Mouse (Mus musculus) kidney, adult 18-20 months (tissue): Measurements from ENCODE around the gene Gh.

ENCODE experiments used
- DNase-seq: peaks from one replicate; pipeline ENCODE4 v3.0.0; 2021

Gh gene

DNA sequence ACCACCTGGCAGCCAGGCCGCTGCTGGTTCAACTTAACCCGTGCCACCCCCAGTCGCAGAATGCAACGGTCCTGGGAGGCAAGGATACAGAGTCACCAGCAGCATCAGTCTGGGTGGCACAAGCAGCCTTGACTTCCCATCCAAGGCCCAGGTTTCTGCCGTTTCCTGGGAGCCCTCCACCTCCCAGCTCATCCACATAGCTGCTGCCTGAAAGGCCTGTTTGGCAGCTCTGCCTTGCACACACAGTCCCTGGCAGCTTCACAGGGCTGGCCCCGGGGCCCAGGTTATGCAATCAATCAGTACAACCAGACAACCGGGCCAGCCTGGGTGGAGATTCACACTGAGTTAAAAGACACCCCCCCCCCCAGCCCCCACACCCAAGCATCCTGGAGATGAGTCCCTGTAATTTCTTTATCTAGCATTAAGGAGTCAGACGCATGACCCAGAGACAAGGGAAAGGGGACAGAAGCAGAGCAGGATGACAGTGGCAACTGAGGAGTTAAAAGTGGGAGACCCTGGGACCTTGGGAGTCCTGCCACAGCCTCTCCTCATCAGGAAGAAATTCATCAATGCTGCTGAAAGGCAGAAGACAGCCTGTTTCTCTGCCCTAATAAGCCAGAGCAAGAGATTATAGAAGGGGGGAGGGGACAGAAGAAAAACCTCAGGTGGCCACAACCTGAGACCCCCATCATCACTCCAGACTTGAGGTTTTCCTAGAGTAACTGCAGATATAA, 33.2 kb downstream of the Gh start:
- DNase-seq = peak; percentile 70

DNA sequence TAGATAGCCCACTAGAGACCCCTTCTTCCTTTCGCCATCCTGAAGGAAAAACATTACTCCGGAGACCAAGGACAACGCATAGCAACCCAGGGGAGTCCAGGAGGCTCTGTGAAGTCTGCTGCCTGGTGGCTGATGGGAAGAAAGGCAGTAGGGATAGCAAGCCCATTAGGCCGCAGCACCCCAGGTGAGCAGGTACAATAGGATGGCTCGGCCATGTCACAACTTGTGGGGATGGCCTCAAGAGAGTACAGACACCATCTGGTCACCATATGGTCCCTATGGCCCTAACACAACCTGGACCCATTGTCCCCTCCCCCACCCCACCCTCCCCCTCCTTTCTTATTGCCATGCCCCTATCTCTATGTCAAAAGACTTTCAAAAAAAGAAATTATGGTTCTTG, 33.8 kb downstream of the Gh start:
- DNase-seq = no peak

DNA sequence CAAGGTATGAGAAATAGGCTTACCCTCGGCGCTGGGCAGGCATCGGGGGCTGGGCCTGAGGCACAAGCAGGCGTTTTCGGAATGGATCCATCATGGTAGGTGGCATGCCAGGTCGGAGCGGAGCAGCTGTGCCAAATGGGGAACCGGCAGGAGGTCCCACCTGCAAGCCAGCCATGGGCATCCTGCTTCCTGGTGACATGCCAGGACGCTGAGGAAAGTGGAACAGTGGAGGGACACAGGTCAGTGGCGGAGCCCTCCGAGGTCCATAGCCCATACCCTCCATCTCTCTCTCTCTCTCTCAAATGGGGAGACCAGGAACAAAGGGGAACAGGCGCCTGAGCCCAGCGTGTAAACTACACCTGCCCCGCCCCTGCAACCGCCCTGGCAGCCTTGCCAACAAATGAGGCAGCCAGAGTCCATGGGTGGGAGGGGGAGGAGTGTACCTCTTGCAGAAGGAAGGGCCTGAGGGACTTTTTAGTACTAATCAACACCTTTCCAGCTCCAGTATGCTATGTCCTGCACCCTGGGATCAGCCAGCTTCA, 34.3 kb downstream of the Gh start:
- peak; percentile 67 for DNase-seq

DNA sequence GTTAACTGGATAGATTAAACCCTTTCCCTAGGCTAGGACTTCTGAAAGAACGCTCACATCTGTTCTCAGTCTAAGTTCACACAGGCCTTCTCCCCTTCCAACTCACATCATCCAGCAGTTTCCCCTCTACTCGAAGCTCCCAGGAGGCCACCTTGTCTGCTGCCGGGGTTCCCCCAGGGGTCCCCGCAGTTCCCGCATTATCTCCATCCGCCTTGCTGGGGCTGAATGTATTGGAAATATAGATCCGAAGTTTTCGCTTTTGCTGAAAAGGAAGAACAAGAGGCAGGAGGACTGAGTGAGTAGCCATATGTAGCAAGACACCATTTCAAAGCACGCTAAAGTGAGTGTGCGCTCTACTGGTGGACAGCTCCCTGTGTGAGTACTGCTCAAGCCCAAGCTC, 35.2 kb downstream of the Gh start:
- DNase-seq = no peak

DNA sequence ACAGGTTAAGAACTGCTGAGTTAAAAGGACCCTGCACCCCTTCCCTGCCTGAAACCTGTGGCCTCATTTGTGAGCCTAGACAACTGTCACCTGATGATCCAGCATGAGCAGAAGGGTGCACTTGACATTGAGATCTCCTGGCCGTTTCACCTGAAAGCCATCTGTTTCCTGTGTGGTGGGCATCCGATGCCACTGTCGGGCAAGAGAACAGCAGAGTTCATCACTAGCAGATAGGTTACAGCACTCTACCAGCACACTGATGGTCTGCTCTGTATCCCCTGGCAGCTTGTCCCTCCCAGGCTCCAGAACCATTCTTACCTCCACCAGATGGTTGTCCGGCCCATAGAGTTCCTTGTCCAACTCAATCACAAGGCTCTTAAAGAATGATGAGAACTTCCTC, 36.1 kb downstream of the Gh start:
- DNase-seq = no peak

DNA sequence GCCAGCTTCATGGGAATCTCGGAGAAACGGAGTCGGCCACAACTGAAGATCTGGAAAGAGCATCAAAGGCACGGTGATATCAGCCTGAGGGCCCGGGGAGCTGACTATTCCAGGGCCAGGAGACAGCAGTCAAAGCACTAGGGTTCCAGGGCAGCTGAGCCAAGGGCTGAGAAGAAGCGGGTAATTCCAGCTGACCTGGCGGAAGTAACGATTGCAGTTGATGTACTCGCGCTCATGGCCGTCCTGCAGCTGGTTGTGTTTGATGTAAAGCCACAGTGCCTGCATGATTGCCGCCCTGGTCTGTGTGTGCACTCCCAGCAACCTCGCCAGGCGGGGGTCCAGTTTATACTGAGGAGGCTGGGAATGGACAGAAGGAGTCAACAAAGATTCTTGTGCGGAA, 36.7 kb downstream of the Gh start:
- no peak for DNase-seq

DNA sequence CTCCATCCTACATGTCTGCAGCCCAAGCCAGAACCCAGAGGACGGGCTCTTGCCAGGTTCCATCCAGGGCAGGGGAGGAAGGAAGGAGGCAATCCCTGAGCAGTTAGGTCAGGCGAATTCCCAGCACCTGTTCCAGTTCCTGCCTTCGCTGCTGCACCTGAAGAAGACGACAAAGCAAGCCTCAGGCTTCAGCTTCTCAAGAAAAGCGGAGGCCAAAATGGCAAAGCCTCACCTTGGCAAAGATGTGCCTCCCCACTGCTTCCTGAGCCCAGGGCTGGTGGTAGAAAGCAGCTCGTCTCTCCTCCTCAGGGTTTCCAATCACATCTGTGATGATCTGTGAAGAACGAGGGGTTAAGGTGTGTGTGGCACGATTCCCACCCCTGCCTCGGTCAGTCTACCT, 37.7 kb downstream of the Gh start:
- DNase-seq = no peak

DNA sequence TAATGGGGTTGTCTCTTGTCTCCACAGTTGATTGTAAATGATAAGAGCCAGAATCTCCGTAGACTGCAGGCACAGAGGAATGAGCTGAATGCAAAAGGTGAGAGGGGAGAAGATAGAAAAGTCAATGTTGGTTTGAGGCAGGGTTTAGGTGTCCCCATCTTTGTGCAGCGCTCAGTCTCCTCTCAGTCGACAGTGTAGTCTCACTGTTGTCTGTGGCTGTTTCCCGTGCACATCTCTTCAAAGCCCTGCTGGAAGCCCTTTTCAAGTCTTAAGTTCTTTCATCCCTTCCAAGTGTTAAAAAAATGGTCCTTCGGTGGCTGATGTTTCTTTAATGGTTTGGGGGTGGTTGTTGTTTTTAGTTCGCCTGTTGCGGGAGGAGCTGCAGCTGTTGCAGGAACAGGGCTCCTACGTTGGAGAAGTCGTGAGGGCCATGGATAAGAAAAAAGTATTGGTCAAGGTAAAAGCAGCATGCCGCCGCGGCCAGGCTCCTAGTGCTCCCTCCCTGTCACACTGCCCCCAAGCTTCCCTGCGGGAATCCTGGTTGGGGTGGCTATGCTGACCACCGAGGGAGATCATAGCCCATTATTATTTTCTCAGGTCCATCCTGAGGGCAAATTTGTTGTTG, 40.7 kb downstream of the Gh start:
- DNase-seq = no peak

DNA sequence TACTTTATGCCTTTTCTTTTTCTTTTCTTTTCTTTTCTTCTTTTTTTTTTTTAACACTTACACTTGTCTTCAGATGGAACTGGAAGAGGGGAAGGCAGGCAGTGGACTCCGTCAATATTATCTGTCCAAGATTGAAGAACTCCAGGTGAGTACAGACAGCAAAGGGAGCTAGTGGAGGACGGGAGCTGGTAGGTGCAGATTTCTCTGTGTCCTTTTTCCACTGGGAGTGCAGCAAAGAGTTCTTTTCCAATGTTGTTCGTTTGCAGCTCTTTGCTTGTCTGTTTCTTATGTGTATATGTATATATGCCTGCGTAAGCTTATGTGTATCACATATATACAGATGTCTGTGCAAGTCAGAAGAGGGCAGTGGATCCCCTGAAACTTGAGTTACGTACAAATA, 44.9 kb downstream of the Gh start:
- DNase-seq = peak; percentile 31

DNA sequence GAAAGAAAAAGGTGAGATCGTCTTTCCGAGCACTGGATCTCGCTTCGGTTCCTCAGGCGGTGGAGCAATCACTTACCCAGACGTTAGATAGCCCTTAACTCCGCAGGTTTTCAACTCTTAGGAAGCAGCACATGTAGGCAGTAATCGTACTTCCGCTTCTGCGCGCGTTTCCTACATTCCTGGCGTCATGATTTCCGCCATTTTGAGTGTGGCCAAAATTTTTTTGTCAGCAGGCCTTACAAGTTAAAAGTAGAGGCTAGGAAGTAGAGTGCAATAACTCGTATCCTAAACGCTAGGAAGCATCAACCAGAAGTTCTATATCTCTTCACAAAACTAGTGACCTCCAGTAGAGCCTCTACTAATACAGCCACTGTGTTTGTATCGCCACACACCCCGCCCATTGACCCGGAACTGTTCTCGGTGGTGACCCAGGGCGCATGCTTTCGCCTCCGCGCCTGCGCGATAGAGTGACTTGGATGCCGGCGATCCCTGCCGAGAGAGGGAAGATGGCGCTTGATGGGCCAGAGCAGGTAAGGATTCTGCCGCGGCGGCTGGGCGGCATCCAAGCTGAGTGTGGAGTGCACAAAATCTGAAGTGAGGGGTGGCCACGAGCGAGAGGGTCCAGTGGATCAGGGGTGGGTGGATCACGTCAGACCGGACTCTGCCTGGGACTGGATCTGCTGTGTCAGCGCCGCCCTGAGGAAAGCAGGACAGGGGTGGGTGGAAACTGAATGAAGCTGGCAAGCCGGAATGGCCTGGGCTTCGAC, 45.8 kb downstream of the Gh start, which contains the start of the genes Ftsj3 and Psmc5:
Gene Ftsj3 (minus strand): TSS at position 395 of the 767 bp plus-strand sequence.
Gene Psmc5 (plus strand): TSS at position 470 of the 767 bp plus-strand sequence.
- peak; percentile 99 for DNase-seq

DNA sequence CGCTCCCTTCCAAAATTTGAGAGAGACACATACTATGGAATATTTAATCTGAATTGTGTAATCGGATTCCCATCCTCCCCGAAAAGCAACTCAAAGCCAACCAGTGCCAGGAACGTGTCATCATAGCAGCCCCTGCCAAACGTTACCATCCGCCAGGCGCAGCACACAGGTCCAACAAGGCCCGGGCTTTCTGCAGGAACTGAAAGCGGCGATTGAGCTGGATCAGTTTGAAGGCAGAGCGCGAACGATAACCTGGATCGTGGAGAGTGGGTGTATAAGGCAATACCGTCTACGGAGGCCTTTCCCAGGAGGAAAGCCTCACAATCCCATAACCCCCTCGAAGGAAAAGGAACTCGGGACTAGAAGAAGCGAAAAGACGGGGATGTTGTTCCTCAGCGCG, 46.5 kb downstream of the Gh start:
- no peak for DNase-seq

DNA sequence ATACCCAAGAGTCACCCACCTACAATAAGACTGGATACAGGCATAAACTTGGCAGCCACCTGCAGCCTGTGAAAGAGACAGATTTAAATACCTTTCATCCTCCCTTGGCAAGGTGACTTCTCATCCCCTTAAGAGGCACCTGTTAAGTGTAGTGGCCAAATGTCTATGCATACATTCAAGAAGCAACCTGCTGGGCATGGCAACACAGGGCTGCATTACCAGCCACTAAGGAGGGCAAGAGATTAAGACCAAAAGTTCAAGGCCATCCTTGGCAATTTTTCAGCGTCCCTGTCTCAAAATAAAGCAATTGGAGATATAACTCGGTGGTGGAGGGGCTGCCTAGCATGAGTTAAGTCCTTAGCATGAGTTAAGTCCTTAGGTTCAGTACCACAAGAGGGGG, 46.9 kb downstream of the Gh start:
- no peak for DNase-seq
